ENCODE assay signal across 13 mouse cellular contexts in genomic region chr4:56001312-56001731, GRCm38 (mm10).
DNase-seq lines count a peak whose midpoint lies in the region; ATAC-seq and TF ChIP-seq lines count a peak whose summit lies in the region.
"Had no signal": no experiment of that assay in that cellular context is flagged by ENCODE, and none has a peak within 500 bp of the region (broad histone marks: within the 10 kb centered on the region; RNA-seq: fewer than 3 reads in every experiment).

No protein-coding gene starts in this region.

- no peak for ATAC-seq in lung, embryonic 14.5 days (ENCODE audit: insufficient read depth)
- ATAC-seq in limb, embryonic 15.5 days (ENCODE audit: insufficient number of reproducible peaks, low FRiP score, low TSS enrichment, low read depth) = no peak
- ATAC-seq in megakaryocyte progenitor cell, adult 5-6 weeks (replicated peaks; ENCODE audit: poor library complexity) = no peak

- no peaks in the 10 kb centered on the region for H3K9me3 ChIP-seq in lung, embryonic 14.5 days (ENCODE audit: low read depth, low read length)
- no peaks in the 10 kb centered on the region for H3K9me3 ChIP-seq in limb, embryonic 15.5 days
- H3K9me3 ChIP-seq: liver, embryonic 15.5 days; neural tube, embryonic 12.5 days had no signal

- H3K4me2 ChIP-seq in lung, embryonic 14.5 days = no peak overlapping the region
- H3K4me2 ChIP-seq in limb, embryonic 15.5 days = no peak overlapping the region
- H3K4me2 ChIP-seq: liver, embryonic 15.5 days; neural tube, embryonic 12.5 days had no signal

- no peak overlapping the region for H3K27ac ChIP-seq in lung, embryonic 14.5 days (ENCODE audit: low read depth)
- 0 out of 2 replicates have a peak overlapping the region, but pooled peaks have one; percentile 22 for H3K27ac ChIP-seq in limb, embryonic 15.5 days
- H3K27ac ChIP-seq: liver, embryonic 15.5 days; neural tube, embryonic 12.5 days had no signal

- DNase-seq in heart, adult 18-20 months = peak; percentile 33 to 55
- DNase-seq in heart, postnatal 25 days (ENCODE audit: low spot score) = no peak
- peak; percentile 71 for DNase-seq in lung, embryonic 14.5 days
- DNase-seq in lung, adult 18-20 months = no peak
- peak; percentile 45 for DNase-seq in brain, embryonic 18.5 days (ENCODE audit: low read depth, low spot score)
- DNase-seq in cerebellum, adult 8-10 months = no peak
- DNase-seq: adrenal gland, postnatal 25 days; gastrocnemius, postnatal 25 days had no signal

- intact Hi-C loops in heart, postnatal 25 days (cut with DNase I) = no loop called here

- no peaks in the 10 kb centered on the region for H3K4me1 ChIP-seq in lung, embryonic 14.5 days (ENCODE audit: insufficient read depth)
- peaks cover 13% of the 10 kb centered on the region for H3K4me1 ChIP-seq in limb, embryonic 15.5 days
- H3K4me1 ChIP-seq: liver, embryonic 15.5 days; neural tube, embryonic 12.5 days had no signal

- no peaks in the 10 kb centered on the region for H3K36me3 ChIP-seq in lung, embryonic 14.5 days (ENCODE audit: insufficient read depth)
- no peaks in the 10 kb centered on the region for H3K36me3 ChIP-seq in limb, embryonic 15.5 days
- H3K36me3 ChIP-seq: liver, embryonic 15.5 days; neural tube, embryonic 12.5 days had no signal

- 58% methylated on average over 3 of the region's 3 CpGs for WGBS in lung, embryonic 14.5 days
- WGBS in limb, embryonic 15.5 days = 44% methylated on average over 3 of the region's 3 CpGs

- no peak overlapping the region for H3K4me3 ChIP-seq in lung, embryonic 14.5 days (ENCODE audit: low read depth, low read length)
- no peak overlapping the region for H3K4me3 ChIP-seq in limb, embryonic 15.5 days
- H3K4me3 ChIP-seq: liver, embryonic 15.5 days; neural tube, embryonic 12.5 days had no signal

- no peak for TF ChIP-seq CTCF in lung, embryonic 14.5 days (IDR thresholded peaks at IDR 0.05; ENCODE audit: low read depth)

- no peaks in the 10 kb centered on the region for H3K27me3 ChIP-seq in lung, embryonic 14.5 days (ENCODE audit: insufficient read depth, low read length)
- no peaks in the 10 kb centered on the region for H3K27me3 ChIP-seq in limb, embryonic 15.5 days
- H3K27me3 ChIP-seq: CH12.LX; liver, embryonic 15.5 days; neural tube, embryonic 12.5 days had no signal

- H3K9ac ChIP-seq in lung, embryonic 14.5 days = no peak overlapping the region
- H3K9ac ChIP-seq in limb, embryonic 15.5 days = no peak overlapping the region
- H3K9ac ChIP-seq: liver, embryonic 15.5 days; neural tube, embryonic 12.5 days had no signal

Comparison
In these comparisons a context has a peak if more than half of its experiments do, and no peak if none do; other contexts are left out.
1. DNase-seq: peak in heart, adult 18-20 months (2 of 2), lung, embryonic 14.5 days (single experiment) and brain, embryonic 18.5 days (single experiment); none in heart, postnatal 25 days (single experiment), lung, adult 18-20 months (0 of 2) and cerebellum, adult 8-10 months (single experiment).